Mouse (Mus musculus) ES-Bruce4 (cell line): ENCODE results near the gene Hdgf.

Experiments
- CTCF ChIP-seq: IDR thresholded peaks from one replicate; pipeline ENCODE4 v1.8.1; 2011; ENCODE audit warnings: low read depth, low read length
- EP300 ChIP-seq: IDR thresholded peaks from 2 replicates; pipeline ENCODE4 v1.6.1; 2011; ENCODE audit warnings: low read depth, low read length; ENCODE audit not compliant: insufficient read depth

DNA sequence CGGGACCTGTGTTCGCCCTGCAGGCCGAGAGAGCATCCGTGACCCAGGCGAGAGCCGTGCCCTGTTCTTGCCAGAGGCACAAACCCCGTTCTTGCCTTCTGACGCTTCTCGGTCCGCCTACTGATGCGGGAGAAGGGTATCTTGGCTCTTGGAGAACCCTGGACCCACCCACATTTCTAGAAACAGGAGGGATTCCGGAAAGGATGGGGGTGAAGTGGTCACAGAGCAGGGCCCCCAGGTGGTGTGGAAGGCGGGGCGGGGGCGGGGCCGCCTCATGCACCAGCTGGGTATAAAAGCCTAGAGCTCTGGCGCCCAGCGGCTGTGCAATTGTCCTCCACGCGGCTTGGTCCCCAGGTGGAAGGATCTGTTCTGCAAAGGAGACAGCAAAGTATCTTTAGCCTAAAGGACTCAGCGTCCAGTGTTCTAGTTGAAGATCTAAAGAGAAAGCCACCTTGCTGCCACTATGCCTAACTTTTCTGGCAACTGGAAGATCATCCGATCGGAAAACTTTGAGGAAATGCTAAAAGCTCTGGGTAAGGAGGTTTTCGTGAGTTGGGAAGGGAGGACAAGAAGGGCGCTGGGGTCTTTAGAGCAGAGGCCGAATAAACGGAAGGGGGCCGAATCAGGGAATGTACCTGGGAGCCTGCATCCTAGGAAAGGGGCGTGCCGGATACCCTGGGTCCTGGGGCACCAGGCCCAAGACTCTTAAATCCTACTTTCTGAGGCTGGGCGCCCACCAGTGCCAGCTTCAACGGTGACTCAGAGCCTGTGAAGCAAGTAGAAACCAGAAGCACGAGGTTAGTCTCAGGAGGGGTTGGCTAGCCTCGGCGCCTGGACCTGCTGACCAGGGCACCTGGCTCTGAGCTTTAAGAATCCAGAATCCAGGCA lies 42.5 kb downstream of the Hdgf start, which contains the start of gene Crabp2:
- TF ChIP-seq EP300 = no peak
- TF ChIP-seq CTCF = no peak
